Mouse (Mus musculus) lung, adult 2 months (tissue): ENCODE data around the gene Tead4.

Experiments
- CTCF ChIP-seq: fragments of 200-500 bp; IDR thresholded peaks from 2 replicates; pipeline ENCODE4 v1.5.1; 2011; ENCODE audit warnings: mild to moderate bottlenecking, low read length, control low read depth; ENCODE audit not compliant: insufficient read depth
- POLR2A ChIP-seq: fragments of 200-500 bp; IDR thresholded peaks from 2 replicates; pipeline ENCODE4 v1.6.1; 2011; ENCODE audit warnings: low read depth, mild to moderate bottlenecking, control low read depth, low read length, borderline replicate concordance; ENCODE audit errors: extremely low read depth

- TF ChIP-seq POLR2A: no peak
- TF ChIP-seq CTCF: no peak
Observed at GRCm38 (mm10) chr6:128277132-128278085, 23.2 kb downstream of the Tead4 start.
